Mouse (Mus musculus) limb, embryonic 10.5 days (tissue): ENCODE measurements around the gene Lhfpl2. TPM values are rescaled to one million over a fixed set of nuclear protein-coding genes. Genes with fewer than 3 reads are reported as not detected.

ENCODE experiments used
- DNase-seq: peaks from one replicate; pipeline ENCODE4 v3.0.0-alpha.2; 2017; ENCODE audit warnings: low spot score
- H3K27ac ChIP-seq: fragments of 300-500 bp; sonication (generic); 2 replicates; pipeline ENCODE4 v1.5.1; 2016; ENCODE audit warnings: mild to moderate bottlenecking
- H3K27me3 ChIP-seq: fragments of 300-500 bp; sonication (generic); 2 replicates; pipeline ENCODE4 v1.6.1; 2016; ENCODE audit warnings: low read depth, mild to moderate bottlenecking; ENCODE audit not compliant: poor library complexity, severe bottlenecking
- H3K36me3 ChIP-seq: fragments of 300-500 bp; sonication (generic); 2 replicates; pipeline ENCODE4 v1.6.1; 2016; ENCODE audit warnings: mild to moderate bottlenecking, moderate library complexity
- H3K4me1 ChIP-seq: fragments of 300-500 bp; sonication (generic); 2 replicates; pipeline ENCODE4 v1.6.1; 2016
- H3K4me3 ChIP-seq: fragments of 300-500 bp; sonication (generic); 2 replicates; pipeline ENCODE4 v1.5.1; 2016; ENCODE audit warnings: mild to moderate bottlenecking, moderate library complexity
- H3K9me3 ChIP-seq: fragments of 300-500 bp; sonication (generic); replicated peaks from 2 replicates; pipeline ENCODE4 v1.6.1; 2016; ENCODE audit warnings: mild to moderate bottlenecking
- WGBS: fragments of 180-500 bp; shearing (Covaris S2); methylation state at CpG from one replicate; pipeline ENCODE4 v1.1.7; 2016; 5-methylcytosine and 5-hydroxymethylcytosine counted together
- polyA plus RNA-seq: library from polyadenylated mRNA; unstranded; fragments of >200 nt; fragmentation: Nextera tagmentation; extraction: Ambion mirVana; gene quantifications from 2 replicates; pipeline ENCODE4 v1.2.1, GENCODE M21; 2016

Lhfpl2 gene
- polyA plus RNA-seq, 1 experiment from 2014 or later: 44.0 TPM

DNA sequence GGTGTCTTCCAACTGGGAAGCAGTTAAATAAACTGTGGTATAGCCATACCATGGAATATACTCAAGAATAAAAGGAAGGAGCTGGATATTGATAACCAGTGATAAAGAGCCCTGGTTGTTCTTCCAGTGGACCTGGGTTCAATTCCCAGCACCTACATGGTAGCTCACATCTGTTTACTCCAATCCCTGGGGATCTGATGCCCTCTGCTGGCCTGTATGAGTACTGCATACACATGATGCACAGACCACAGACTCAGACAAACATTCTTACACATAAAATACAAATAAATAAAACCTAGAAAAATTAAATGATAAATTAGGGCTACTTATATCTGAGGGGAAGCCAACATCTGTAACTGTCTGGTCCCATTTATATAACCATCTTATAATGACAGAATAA, 151.3 kb downstream of the Lhfpl2 start:
- DNase-seq: no peak
- Histone ChIP-seq H3K27me3 (no peaks in the 10 kb centered on the region), H3K36me3 (peaks cover 29% of the 10 kb centered on the region), H3K4me1 (no peaks in the 10 kb centered on the region; the same call in 1 of the 2 replicates), H3K27ac (no peak overlapping the region), H3K9me3 (no peaks in the 10 kb centered on the region), H3K4me3 (no peak overlapping the region)

GRCm38 (mm10) chr13:94211236-94212119, 153.9 kb downstream of the Lhfpl2 start:
- Histone ChIP-seq H3K27ac (no peak overlapping the region), H3K27me3 (no peaks in the 10 kb centered on the region), H3K4me1 (no peaks in the 10 kb centered on the region; the same call in 1 of the 2 replicates), H3K4me3 (no peak overlapping the region), H3K9me3 (no peaks in the 10 kb centered on the region), H3K36me3 (peaks cover 28% of the 10 kb centered on the region)
- DNase-seq: peak; percentile 27
- 87% methylated on average over 6 of the region's 6 CpGs for WGBS

DNA sequence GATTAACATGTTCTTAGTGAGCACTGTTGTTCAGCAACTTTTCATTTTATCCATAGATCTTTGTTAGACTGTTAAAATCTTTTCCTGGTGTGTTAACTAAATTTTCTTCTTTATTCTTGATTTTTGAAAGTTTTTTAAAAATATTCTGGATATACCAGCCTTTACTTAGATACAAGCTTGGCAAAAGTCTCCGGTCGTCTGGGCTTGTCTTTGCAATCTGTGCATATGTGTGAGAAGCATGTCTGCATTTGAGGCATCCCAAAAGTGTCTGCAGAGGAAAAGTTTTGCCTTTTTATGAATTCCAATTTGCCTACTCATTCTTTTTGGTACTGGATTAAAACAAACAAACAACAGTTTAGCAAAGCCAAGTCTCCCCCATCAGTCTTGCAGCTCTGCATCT, 154.6 kb downstream of the Lhfpl2 start:
- no peak for DNase-seq
- H3K27me3 ChIP-seq: no peaks in the 10 kb centered on the region
- H3K9me3 ChIP-seq: no peaks in the 10 kb centered on the region
- no peak overlapping the region for H3K4me3 ChIP-seq
- peaks cover 25% of the 10 kb centered on the region for H3K36me3 ChIP-seq
- WGBS: 94% methylated on average over 2 of the region's 2 CpGs
- H3K4me1 ChIP-seq: no peaks in the 10 kb centered on the region; the same call in 1 of the 2 replicates
- no peak overlapping the region for H3K27ac ChIP-seq

DNA sequence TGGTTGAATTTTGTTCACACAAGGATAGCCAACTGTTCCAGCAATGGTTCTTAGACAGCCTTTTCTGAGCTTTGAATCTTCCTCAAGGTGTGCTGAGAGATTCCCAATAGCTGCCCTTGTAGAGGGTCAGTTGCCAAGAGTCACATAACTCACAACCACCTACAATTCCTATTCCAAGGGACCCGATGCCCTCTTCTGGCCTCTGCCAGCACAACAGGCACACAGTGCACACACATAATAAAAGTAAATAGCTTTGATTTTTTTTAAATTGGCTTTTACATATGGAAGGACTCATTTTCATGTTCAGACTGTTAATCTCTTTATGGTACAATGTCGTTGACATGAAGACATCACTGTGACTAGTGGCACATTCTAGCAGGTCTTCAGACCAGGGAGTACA, 155.1 kb downstream of the Lhfpl2 start:
- no peak overlapping the region for H3K4me3 ChIP-seq
- H3K27me3 ChIP-seq: no peaks in the 10 kb centered on the region
- DNase-seq: peak; percentile 37
- 83% methylated on average over 2 of the region's 2 CpGs for WGBS
- peaks cover 24% of the 10 kb centered on the region for H3K36me3 ChIP-seq
- H3K9me3 ChIP-seq: no peaks in the 10 kb centered on the region
- H3K4me1 ChIP-seq: no peaks in the 10 kb centered on the region; the same call in 1 of the 2 replicates
- no peak overlapping the region for H3K27ac ChIP-seq

GRCm38 (mm10) chr13:94223609-94224008, 166.0 kb downstream of the Lhfpl2 start:
- 77% methylated on average over 14 of the region's 14 CpGs for WGBS
- Histone ChIP-seq H3K4me3 (no peak overlapping the region), H3K27ac (no peak overlapping the region), H3K27me3 (no peaks in the 10 kb centered on the region), H3K9me3 (no peaks in the 10 kb centered on the region), H3K36me3 (peaks cover 26% of the 10 kb centered on the region), H3K4me1 (no peaks in the 10 kb centered on the region)
- no peak for DNase-seq

GRCm38 (mm10) chr13:94224717-94225705, 167.4 kb downstream of the Lhfpl2 start:
- Histone ChIP-seq H3K9me3 (no peaks in the 10 kb centered on the region), H3K4me1 (no peaks in the 10 kb centered on the region), H3K27ac (no peak overlapping the region), H3K4me3 (no peak overlapping the region), H3K36me3 (peaks cover 28% of the 10 kb centered on the region), H3K27me3 (no peaks in the 10 kb centered on the region)
- DNase-seq: no peak
- 95% methylated on average over 38 of the region's 38 CpGs for WGBS

- Histone ChIP-seq H3K4me3 (no peak overlapping the region), H3K4me1 (no peaks in the 10 kb centered on the region), H3K9me3 (no peaks in the 10 kb centered on the region), H3K36me3 (peaks cover 5% of the 10 kb centered on the region; the same call in 1 of the 2 replicates), H3K27me3 (no peaks in the 10 kb centered on the region), H3K27ac (no peak overlapping the region)
- 85% methylated on average over 14 of the region's 14 CpGs for WGBS
- DNase-seq: no peak
Observed at GRCm38 (mm10) chr13:94231871-94232270, 174.3 kb downstream of the Lhfpl2 start.

DNA sequence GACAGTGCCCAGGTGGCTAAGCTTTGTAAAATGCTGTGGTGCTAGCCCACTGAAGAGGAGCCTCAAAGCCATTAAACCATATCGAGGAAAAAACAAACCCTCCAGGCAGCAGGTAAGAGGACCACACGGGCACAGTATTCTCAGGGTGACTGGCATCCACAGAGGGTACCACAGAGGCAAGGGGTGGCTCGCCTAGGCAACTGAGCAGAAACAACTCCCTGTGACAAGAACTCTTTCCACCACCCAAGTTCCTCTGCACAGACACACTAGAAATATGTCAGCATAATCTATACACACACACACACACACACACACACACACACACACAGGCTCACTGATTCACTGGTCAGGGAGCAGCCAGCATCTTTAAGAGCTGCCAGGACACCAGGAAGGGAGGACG, 181.9 kb downstream of the Lhfpl2 start:
- DNase-seq: no peak
- Histone ChIP-seq H3K27me3 (no peaks in the 10 kb centered on the region), H3K27ac (no peak overlapping the region), H3K4me3 (no peak overlapping the region), H3K36me3 (no peaks in the 10 kb centered on the region), H3K4me1 (peaks cover 17% of the 10 kb centered on the region), H3K9me3 (no peaks in the 10 kb centered on the region)
- WGBS: 69% methylated on average over 4 of the region's 4 CpGs

DNA sequence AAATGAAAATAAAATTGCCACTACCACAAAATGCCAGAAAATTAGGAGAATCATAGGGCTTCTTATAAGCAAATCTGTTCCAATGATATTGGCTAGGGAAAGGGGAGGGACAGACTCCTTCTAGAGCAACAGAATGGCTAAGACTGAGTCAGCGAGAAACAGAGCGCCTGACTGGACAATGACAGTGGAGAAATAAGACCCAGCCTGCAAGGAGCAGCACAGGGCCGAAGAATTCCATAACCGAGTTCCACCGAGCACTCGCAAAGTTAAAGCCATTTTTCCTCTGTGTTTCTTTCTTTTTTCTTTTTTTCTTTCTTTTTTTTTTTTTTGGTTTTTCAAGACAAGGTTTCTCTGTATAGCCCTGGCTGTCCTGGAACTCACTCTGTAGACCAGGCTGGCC, 182.5 kb downstream of the Lhfpl2 start:
- H3K9me3 ChIP-seq: no peaks in the 10 kb centered on the region
- H3K36me3 ChIP-seq: no peaks in the 10 kb centered on the region
- peaks cover 23% of the 10 kb centered on the region for H3K4me1 ChIP-seq
- WGBS: 88% methylated on average over 6 of the region's 6 CpGs
- no peak overlapping the region for H3K4me3 ChIP-seq
- H3K27me3 ChIP-seq: no peaks in the 10 kb centered on the region
- DNase-seq: no peak
- H3K27ac ChIP-seq: no peak overlapping the region

- no peak for DNase-seq
- Histone ChIP-seq H3K4me3 (no peak overlapping the region), H3K27ac (no peak overlapping the region), H3K36me3 (no peaks in the 10 kb centered on the region), H3K9me3 (no peaks in the 10 kb centered on the region), H3K27me3 (no peaks in the 10 kb centered on the region), H3K4me1 (peaks cover 27% of the 10 kb centered on the region)
- 39% methylated on average over 5 of the region's 5 CpGs for WGBS
Observed at GRCm38 (mm10) chr13:94240873-94241272, 183.3 kb downstream of the Lhfpl2 start.

DNA sequence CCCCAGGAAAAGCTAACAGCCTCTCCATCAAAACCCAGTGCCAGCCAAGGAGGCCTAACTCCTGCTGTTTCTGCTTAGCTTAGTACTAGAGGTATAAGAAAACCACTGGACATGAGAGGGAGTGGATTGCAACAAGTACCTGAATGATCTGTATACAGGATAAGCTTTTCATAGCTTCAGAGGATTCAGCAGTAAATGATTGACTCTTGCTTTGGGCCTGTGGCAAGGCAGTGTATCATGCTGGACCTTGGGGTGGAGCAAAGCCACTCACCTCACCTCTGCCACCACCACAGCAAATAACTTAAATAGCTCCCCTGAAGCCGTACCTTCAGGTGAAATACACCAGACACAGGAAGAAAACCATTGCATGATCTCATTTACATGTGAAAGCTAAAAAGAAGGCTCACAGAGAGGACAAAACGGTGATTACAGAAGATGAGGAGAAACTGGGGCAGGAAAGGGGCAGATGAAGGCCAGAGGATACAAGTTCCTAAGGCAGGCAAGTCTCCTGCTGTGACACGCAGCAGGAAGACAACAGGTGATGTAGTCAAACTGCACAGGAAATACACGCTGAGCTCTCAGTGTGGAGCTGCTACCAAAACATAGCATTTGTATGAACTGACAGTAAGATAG, 184.4 kb downstream of the Lhfpl2 start:
- Histone ChIP-seq H3K4me1 (peaks cover 27% of the 10 kb centered on the region), H3K27ac (no peak overlapping the region), H3K4me3 (no peak overlapping the region), H3K9me3 (no peaks in the 10 kb centered on the region), H3K27me3 (no peaks in the 10 kb centered on the region), H3K36me3 (no peaks in the 10 kb centered on the region)
- DNase-seq: no peak
- WGBS: 59% methylated on average over 4 of the region's 4 CpGs

DNA sequence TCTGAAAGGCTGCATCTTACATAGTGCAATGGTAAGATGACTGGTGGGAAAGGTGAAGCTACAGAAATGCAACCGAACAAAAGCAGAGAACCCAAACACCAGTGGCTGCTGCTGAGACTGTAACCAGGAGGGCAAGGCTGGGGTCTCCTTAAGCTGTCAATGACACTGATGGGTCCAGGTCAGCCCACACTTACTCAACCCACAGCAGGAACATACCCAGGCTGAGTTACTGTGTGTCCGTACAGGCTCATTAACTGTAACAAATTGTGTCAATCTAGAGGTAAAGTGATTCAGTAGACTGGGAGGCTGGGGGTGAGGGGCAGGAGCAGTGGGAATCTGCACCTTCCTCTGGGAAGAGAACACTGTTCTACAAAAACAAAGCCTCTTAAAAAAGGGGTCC, 185.3 kb downstream of the Lhfpl2 start:
- WGBS: 63% methylated on average over 2 of the region's 2 CpGs
- Histone ChIP-seq H3K9me3 (no peaks in the 10 kb centered on the region), H3K4me3 (no peak overlapping the region), H3K27me3 (no peaks in the 10 kb centered on the region), H3K4me1 (peaks cover 27% of the 10 kb centered on the region), H3K27ac (no peak overlapping the region), H3K36me3 (no peaks in the 10 kb centered on the region)
- no peak for DNase-seq
